Mouse (Mus musculus): ENCODE measurements at regions not wholly inside any gene's neighbourhood (a gene's known extent, or its start where the extent isn't known, plus 50 kb on each side); places are given as distances from the start of the nearest gene placed in this dataset.

- no peaks in the 10 kb centered on the region for H3K36me3 ChIP-seq (ENCODE audit: control insufficient read depth in 1 of 2, insufficient read depth in 2 of 2, low read length in 2 of 2)
- H3K4me3 ChIP-seq (ENCODE audit: control insufficient read depth in 1 of 2, insufficient read depth in 1 of 2, low read depth in 2 of 2, low read length in 2 of 2): no peak overlapping the region
- TF ChIP-seq POLR2AphosphoS2 (IDR thresholded peaks at IDR 0.05; ENCODE audit: low read length) (no peak), CTCF (IDR thresholded peaks at IDR 0.05 in 2 of 3, conservative IDR thresholded peaks at IDR 0.05 in 1 of 3; ENCODE audit: control insufficient read depth in 1 of 3, insufficient read depth in 1 of 3, low read depth in 2 of 3, low read length in 3 of 3, poor library complexity in 1 of 3, severe bottlenecking in 1 of 3) (no peak), MAFK (IDR thresholded peaks at IDR 0.05; ENCODE audit: borderline replicate concordance, low read depth, low read length) (no peak), CHD2 (IDR thresholded peaks at IDR 0.05; ENCODE audit: low read length) (no peak), GABPA (IDR thresholded peaks at IDR 0.05; ENCODE audit: low read depth, low read length) (no peak), ZNF384 (IDR thresholded peaks at IDR 0.05; ENCODE audit: low read depth, low read length) (no peak), ZC3H11A (IDR thresholded peaks at IDR 0.05; ENCODE audit: low read depth, low read length) (no peak), TCF12 (IDR thresholded peaks at IDR 0.05; ENCODE audit: low read depth, low read length) (no peak), SMC3 (IDR thresholded peaks at IDR 0.05; ENCODE audit: low read depth, low read length) (no peak), NRF1 (IDR thresholded peaks at IDR 0.05; ENCODE audit: insufficient read depth, low read depth, low read length, poor library complexity, severe bottlenecking) (no peak), USF1 (IDR thresholded peaks at IDR 0.05; ENCODE audit: low read depth, low read length) (no peak), ETS1 (IDR thresholded peaks at IDR 0.05; ENCODE audit: low read depth, low read length) (no peak), TBP (IDR thresholded peaks at IDR 0.05; ENCODE audit: low read depth, low read length) (no peak), POLR2A (IDR thresholded peaks at IDR 0.05; ENCODE audit: control insufficient read depth in 1 of 2, insufficient read depth in 1 of 2, low read depth in 1 of 2, low read length in 2 of 2, poor library complexity in 1 of 2) (no peak), BHLHE40 (IDR thresholded peaks at IDR 0.05; ENCODE audit: borderline replicate concordance, low read depth, low read length) (no peak), MAZ (IDR thresholded peaks at IDR 0.05; ENCODE audit: low read depth, low read length) (no peak), ZMIZ1 (IDR thresholded peaks at IDR 0.05; ENCODE audit: low read depth, low read length) (no peak)
- H3K9ac ChIP-seq (ENCODE audit: control insufficient read depth, low read depth, low read length, poor library complexity, severe bottlenecking): no peak overlapping the region
- no peaks in the 10 kb centered on the region for H3K4me1 ChIP-seq (ENCODE audit: control insufficient read depth in 1 of 2, insufficient read depth in 2 of 2, low read length in 2 of 2)
- DNase-seq (ENCODE audit: low read depth, low spot score): no peak
- H3K9me3 ChIP-seq (replicated peaks; ENCODE audit: insufficient read depth, low read length): no peaks in the 10 kb centered on the region
- no peaks in the 10 kb centered on the region for H3K79me2 ChIP-seq (ENCODE audit: control insufficient read depth, insufficient read depth, low read length, poor library complexity)
- H3K27ac ChIP-seq (ENCODE audit: control insufficient read depth, low read depth, low read length): no peak overlapping the region
- no peaks in the 10 kb centered on the region for H3K27me3 ChIP-seq (ENCODE audit: control insufficient read depth in 1 of 2, insufficient read depth in 2 of 2, low read length in 2 of 2)
Observed at GRCm38 (mm10) chr13:53543291-53543690, 70.4 kb upstream of the Msx2 start.

GRCm38 (mm10) chr13:53539797-53540196, 66.9 kb upstream of the Msx2 start:
- Histone ChIP-seq H3K79me2 (ENCODE audit: control insufficient read depth, insufficient read depth, low read length, poor library complexity) (no peaks in the 10 kb centered on the region), H3K4me3 (ENCODE audit: control insufficient read depth in 1 of 2, insufficient read depth in 1 of 2, low read depth in 2 of 2, low read length in 2 of 2) (no peak overlapping the region), H3K36me3 (ENCODE audit: control insufficient read depth in 1 of 2, insufficient read depth in 2 of 2, low read length in 2 of 2) (no peaks in the 10 kb centered on the region), H3K27ac (ENCODE audit: control insufficient read depth, low read depth, low read length) (no peak overlapping the region), H3K27me3 (ENCODE audit: control insufficient read depth in 1 of 2, insufficient read depth in 2 of 2, low read length in 2 of 2) (no peaks in the 10 kb centered on the region), H3K9me3 (replicated peaks; ENCODE audit: insufficient read depth, low read length) (no peaks in the 10 kb centered on the region), H3K4me1 (ENCODE audit: control insufficient read depth in 1 of 2, insufficient read depth in 2 of 2, low read length in 2 of 2) (no peaks in the 10 kb centered on the region), H3K9ac (ENCODE audit: control insufficient read depth, low read depth, low read length, poor library complexity, severe bottlenecking) (no peak overlapping the region)
- DNase-seq (ENCODE audit: low read depth, low spot score): no peak
- TF ChIP-seq EP300 (IDR thresholded peaks at IDR 0.05; ENCODE audit: low read depth in 1 of 2, low read length in 2 of 2): no peak
- no peak for TF ChIP-seq POLR2AphosphoS2 (IDR thresholded peaks at IDR 0.05; ENCODE audit: low read length)
- no peak for TF ChIP-seq UBTF (IDR thresholded peaks at IDR 0.05; ENCODE audit: borderline replicate concordance, insufficient read depth, low read depth, low read length)
- no peak for TF ChIP-seq GABPA (IDR thresholded peaks at IDR 0.05; ENCODE audit: low read depth, low read length)
- no peak for TF ChIP-seq ZC3H11A (IDR thresholded peaks at IDR 0.05; ENCODE audit: low read depth, low read length)
- no peak for TF ChIP-seq RCOR1 (IDR thresholded peaks at IDR 0.05; ENCODE audit: low read depth, low read length)
- TF ChIP-seq GATA1 (IDR thresholded peaks at IDR 0.05; ENCODE audit: low read depth, low read length): no peak
- TF ChIP-seq RAD21 (IDR thresholded peaks at IDR 0.05; ENCODE audit: low read depth, low read length): no peak
- TF ChIP-seq MYB (IDR thresholded peaks at IDR 0.05; ENCODE audit: low read depth, low read length): no peak
- TF ChIP-seq MXI1 (IDR thresholded peaks at IDR 0.05; ENCODE audit: low read depth, low read length): no peak
- TF ChIP-seq ZKSCAN1 (IDR thresholded peaks at IDR 0.05; ENCODE audit: low read depth, low read length): no peak
